Mouse (Mus musculus): ENCODE results near the gene Dlx5. TPM values are rescaled to one million over a fixed set of nuclear protein-coding genes. Genes with fewer than 3 reads are reported as not detected.

Dlx5 gene
- 1 to 10 TPM in 1 of 2 experiments, under 1 TPM in 1; 0.31 to 1.2 TPM for total RNA-seq (2021)
- long read RNA-seq, experiment 1: 0 reads
- long read RNA-seq, experiment 2, partial matches to known transcripts: 0 of 1 reads
- long read RNA-seq, experiment 2, other reads (novel, unspliced or antisense): 0 of 1 reads

DNA sequence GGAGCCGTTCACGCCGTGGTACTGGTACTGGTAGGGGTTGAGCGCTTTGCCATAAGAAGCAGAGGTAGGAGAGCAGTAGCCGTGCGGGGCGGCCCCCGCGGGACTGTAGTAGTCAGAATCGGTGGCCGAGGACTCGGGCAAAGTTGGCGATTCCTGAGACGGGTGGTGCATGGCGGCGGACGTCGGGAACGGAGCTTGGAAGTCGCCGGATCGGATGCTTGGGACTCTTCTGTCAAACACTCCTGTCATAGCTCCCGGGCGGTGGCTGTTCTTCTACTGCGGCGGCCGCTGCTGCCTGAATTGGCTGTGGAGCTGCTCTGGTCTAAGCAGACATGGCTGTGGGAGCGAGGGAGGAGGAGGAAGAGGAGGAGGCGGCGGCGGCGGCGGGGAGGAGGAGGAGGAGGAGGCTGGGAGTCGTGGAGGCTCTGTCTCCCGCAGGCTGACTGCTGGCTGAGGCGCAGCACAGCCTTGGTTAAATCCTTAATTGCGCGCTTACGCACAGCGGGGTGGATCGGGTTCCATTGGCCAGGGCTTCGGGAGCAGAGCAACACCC, at the start of gene Dlx5:
Gene Dlx5, minus strand, starts transcription at position 448 of the 553 bp plus-strand sequence.
- no peak for DNase-seq (ENCODE audit: low spot score in 2 of 2)

DNA sequence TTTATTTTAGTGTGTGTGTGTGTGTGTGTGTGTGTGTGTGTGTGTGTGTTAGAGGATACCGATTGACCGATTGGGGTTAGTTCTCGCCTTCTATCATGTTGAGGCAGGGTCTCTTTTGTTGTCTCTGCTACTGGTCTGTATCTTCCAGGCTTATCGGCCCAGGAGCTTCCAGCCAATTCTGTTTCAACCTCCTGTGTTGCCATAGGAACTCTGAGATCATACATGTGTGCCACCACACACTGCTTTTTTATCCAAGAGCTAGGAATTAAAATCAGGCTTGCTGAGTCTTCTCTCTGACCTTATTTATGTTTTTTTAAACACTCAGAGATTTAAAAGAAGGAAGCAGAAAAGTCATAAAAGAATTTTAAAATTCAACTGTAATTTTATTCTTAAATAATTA, 49.6 kb upstream of the Dlx5 start:
- no peak for DNase-seq (ENCODE audit: low spot score in 2 of 2)

DNA sequence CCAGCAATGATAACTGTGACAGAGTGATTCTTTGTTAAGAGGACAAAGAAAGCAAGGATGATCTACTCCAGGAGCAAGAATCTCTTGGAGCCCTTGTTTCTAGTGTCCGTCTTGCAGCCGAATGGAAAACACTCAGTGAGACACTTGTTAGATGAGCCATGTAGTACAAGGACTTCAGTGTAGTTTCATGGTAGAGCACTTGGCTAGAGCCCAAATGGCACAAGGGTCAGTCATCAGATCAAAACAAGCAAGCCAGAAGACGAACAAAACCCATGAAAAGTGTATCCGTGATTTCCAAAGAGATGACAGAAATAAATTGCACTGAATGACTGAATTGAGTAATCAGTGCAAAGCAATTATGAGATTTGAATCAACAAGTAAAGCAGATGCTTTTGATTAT, 48.9 kb upstream of the Dlx5 start:
- no peak for DNase-seq (ENCODE audit: low spot score in 2 of 2)

DNA sequence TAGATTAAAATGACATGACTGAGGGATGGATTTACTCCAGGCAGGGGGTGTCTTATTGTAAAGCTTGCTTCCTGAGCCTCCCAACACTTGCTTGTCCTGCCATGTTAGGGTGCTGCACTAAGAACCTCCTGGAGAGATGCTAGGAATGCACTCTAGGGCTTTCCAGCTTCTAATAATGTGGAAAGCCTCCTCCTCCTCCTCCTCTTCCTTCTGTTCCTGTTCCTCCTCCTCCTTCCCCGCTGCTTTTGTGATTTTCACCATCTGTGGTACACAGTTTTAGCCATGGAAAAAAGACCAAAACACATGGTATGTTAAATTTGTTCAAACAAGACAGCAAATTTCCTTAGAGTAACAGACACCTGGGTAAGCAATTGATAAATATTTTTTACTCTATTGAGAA, 43.4 kb upstream of the Dlx5 start:
- no peak for DNase-seq (ENCODE audit: low spot score in 2 of 2)

DNA sequence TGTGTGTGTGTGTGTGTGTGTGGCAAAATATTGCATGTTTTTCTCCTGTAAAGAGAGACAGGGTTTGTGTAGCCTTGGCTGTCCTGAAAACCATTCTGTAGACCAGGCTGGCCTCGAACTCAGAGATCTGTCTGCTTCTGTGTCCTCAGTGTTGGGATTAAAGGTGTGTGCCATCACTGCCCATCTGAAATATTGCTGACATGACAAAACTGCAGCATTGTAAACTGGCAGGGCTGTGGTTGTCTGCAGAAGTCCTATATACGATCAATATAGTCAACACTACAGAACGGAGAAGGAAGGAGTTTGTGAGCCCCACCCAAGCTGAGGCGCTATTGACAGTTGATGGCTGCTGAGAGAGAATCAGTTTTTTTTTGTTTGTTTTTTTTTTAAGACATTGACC, 35.4 kb upstream of the Dlx5 start:
- no peak for DNase-seq (ENCODE audit: low spot score in 2 of 2)

DNA sequence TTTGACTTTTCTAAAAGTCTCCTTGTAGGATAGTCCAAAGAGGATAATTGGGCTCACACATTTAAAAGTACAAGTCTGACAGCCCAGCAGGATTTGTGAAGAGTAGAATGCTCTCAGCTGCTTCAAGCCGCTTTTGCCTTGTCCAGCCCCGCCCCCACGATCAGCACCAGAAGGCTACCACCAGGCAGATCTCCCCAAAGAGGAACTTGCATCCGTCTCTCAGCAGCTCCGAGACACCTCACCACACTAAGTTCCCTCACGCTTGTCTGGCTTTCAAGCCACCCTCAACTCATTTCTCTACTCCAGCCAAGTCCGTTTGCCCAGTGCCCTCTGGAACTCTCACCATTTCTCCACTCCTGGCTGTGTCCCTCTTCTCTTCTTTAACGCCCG, 33.6 kb upstream of the Dlx5 start:
- no peak for DNase-seq (ENCODE audit: low spot score in 2 of 2)

DNA sequence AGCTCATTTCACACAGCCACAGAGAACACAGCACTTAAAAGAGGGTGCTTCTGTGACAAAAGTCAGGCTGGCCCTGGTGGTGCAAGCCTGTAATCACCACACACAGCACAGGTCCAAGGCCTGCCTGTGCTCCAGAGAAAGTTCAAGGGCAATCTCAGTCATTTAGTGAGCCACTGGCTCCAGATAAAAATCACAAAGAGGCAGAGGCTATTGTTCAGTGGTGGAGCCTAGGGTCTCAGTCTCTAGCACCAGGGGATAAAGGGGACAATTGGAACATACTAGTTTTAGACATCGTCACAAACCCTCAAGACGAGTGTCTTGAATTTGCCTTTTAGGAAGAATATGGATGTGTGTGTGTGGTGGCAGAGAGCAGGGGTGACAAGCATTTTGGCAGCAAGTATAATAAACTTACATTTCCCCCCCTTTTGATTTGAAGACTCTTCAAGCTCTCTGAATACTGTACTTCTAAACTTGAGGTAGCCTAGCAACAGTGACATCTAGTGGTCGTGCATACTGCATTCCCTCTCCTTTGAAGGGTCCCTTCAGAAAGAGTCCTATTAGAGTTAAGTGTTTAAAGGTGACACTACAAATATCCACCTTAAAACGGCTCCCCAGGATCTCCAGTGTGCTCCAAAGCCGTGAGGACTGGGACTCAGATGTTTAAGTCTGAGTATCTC, 33.1 kb upstream of the Dlx5 start:
- DNase-seq (ENCODE audit: low spot score in 2 of 2): no peak

DNA sequence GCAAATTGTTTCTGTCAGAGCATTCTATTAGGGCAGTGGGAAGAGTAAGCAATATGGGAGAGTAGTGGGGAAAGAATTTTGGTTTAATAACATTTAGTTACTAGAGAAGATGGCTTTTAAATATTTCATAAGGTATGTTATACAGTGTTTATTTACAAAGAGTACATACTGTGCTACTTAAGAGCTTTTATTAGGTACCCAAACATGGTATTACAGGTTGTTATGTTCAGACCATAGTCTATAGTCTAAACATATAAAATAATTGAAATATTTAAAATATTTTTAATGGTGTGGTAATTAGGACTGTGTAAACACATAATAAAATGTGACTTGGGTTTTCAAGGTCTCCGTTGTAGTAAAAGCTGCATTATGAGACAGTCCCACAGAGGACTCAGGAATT, 32.4 kb upstream of the Dlx5 start:
- DNase-seq (ENCODE audit: low spot score in 2 of 2): no peak

DNA sequence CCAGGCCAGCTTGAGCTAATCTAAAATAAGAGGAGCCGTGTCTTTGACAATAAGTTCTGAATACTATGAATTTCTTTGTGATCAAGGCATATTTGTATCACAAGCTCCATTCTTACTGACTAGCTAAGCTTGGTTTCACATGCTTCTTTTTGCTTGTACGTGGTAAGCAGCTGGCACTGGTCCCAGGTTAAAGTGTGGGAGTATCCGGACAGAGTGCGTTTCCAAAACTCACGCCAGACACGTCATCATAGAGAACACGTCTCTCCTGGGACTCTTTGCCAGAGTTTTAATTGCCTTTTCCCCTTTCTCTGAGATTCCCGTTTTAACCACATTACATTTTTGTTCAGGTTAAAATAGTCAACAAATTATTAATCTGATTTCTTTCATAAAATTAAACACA, 27.7 kb upstream of the Dlx5 start:
- no peak for DNase-seq (ENCODE audit: low spot score in 2 of 2)

DNA sequence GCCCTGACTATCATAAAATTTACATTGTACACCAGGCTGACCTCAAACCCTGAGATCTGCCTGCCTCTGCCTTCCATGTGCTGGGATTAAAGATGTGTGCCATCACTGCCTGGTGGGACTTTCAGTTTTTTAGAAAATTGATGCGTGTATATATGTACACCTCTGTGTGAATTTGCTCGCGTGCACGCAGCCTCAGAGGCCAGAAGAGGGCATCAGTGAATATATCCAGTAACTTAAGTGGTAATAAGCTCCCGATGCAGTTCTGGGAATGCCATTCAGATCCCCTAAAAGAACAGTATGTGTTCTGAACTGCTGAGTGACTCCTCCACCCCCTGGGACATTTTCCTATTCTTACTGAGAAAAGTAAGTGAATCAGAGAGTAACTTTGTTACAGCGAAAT, 8.2 kb upstream of the Dlx5 start:
- no peak for DNase-seq (ENCODE audit: low spot score in 2 of 2)

DNA sequence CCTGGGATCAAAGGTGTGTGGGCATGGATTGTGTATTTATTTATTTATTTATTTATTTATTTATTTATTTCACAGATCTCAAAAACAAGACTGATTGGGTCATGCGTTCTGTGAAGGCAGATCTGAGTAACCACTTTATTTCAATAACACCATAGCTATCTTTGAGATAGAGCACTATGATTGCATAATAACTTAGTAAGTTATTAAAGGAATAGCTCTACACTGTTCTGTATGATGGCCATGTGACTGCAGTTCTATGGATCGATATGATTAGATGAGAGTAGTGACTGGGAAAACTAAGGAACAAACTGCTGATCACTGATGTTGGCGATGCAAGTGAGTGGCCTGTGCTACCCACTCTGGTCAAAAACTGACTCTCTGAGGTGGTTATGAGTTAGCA, 4.3 kb upstream of the Dlx5 start:
- no peak for DNase-seq (ENCODE audit: low spot score in 2 of 2)

DNA sequence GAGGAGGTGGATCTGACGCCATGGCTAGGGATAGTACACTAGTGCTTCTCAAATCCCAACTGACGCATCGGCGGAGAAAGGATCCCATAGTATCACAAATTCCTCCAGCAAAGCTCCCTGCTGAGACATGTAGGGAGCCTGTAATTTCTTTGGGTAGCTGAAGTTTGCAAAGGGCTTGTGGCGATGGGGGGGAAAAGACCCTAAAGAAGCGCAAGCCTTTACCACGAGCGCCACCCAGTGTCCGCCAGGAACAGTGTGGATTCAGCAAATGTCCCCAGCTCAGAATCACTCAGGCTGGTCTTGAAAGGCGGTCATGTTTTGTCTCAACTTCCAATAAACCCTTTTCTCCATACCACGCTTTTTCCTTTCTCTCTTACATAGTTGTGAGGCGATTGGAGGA, 3.0 kb upstream of the Dlx5 start:
- no peak for DNase-seq (ENCODE audit: low spot score in 2 of 2)

DNA sequence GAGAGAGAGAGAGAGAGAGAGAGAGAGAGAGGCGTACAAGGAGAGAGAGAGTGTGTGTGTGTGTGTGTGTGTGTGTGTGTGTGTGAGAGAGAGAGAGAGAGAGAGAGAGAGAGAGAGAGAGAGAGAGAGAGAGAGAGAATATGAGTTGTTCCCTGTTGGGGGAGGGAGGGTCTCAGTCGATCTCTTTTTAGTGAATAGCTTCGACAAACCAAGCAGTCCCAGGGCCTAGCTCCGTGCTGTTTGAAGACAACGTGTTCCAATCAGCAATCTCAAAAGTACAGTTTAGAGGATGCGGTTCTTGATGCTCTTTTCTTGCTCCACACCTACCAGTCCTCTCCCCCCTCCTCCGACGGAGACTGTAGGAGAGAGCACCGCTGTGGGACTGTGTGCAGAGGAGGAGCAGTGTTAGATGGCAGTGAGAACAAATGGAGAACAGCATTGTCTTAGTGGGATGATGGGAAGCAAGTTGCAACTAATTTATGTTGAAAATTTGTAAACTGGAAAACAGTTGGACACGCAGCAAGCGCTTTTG, 447 bp upstream of the Dlx5 start:
- DNase-seq (ENCODE audit: low spot score in 2 of 2): no peak

DNA sequence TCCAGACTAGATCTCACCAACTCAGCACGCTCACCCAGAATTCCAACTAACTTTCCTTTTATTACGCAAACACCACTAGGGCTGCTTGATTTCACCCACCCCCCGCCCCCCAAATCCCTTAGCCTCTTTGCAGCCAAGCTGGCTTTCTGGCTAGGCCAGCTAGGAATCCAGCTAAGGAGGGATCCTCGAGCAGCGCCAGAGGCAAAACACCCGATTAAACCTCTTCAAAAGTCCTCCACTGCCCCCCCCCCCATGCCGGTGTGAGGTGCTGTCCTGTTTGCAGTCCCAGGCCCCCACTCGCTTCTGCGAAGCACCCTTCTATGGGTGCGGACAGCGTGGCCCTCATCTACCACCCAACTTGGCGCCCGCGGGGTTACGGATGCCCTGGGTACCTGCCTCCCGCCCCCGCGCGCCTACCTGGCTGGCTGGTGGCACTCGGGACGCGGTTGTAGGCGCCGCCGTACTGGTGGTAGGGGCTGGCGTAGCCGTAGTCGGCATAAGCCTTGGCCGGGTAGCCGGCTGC, 709 bp downstream of the Dlx5 start:
- DNase-seq (ENCODE audit: low spot score in 2 of 2): no peak

DNA sequence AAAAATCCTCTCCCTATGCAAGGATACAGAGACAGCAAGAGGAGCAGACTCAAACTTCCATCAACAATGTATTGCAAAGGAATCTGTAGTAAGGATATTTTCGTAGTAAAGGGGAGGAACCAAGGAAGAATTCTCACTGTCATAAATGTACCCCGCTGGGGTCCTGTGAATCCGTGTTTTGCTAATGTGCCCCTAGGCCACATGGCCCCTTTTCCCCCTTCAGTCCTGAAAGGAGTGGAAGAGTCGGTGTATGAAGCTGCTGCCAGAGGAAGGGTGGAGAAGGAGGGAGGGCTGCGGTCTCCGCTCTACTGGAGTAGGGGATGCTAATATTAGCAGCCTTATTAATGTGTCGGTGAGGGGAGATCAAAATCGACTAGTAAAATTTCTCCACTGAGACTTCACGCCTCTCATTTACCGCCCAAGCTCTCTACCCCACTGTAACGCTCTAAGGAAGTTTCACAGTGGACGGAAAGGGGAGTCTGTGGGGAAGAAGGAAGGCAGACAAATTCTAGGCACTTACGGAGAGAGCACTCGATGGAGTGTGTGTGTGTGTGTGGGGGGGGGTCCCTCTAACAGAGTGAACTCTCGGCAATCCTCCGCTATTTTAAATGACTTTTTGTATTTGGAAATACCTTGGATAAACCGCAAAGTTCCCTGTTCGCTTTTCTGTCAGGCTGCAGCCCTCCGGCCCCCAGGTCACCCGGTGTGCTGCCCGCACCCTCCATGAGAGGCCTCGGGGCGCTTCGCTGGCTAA, 1.3 kb downstream of the Dlx5 start:
- DNase-seq (ENCODE audit: low spot score in 2 of 2): no peak

DNA sequence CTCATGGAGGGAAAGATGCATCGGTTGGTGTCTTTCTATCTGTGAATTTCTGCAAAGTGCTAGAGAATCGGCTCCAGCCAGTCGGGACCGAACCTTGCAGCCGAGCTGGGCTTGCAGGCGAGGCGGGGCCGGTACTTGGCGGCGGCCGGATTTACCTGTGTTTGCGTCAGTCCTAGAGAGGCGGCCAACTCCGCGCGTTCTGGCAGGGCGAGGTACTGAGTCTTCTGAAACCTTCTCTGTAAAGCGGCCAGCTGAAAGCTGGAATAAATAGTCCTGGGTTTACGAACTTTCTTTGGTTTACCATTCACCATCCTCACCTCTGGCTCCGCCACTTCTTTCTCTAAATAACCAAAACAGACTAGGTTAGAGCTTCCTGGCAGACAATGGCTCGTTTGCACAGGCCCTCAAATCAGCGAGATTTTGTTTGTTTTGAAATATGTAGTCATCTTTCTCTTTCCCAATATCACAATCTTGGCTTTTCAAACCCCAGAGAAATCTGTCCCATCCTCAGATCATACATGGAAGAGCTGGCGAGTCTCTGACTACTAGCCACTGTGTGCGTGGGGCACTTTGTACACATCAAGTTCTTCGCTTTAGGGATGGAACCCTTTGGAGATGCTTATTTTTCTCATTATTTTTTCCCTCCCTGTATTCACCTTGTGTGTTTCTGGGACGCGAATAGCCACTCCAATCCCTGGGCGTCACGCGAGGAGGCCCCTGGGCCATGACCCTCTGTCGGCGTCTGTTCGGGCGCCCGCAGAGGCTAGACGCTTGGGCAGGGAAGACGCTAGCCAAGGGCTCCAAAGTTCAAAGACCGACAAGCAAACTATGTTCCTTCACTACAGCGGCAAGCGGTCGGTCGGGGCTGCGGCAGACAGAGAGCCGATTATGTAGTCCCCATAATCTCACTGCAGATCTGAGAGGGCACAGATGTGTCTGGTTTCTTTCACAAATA, 2.2 kb downstream of the Dlx5 start:
- no peak for DNase-seq (ENCODE audit: low spot score in 2 of 2)

DNA sequence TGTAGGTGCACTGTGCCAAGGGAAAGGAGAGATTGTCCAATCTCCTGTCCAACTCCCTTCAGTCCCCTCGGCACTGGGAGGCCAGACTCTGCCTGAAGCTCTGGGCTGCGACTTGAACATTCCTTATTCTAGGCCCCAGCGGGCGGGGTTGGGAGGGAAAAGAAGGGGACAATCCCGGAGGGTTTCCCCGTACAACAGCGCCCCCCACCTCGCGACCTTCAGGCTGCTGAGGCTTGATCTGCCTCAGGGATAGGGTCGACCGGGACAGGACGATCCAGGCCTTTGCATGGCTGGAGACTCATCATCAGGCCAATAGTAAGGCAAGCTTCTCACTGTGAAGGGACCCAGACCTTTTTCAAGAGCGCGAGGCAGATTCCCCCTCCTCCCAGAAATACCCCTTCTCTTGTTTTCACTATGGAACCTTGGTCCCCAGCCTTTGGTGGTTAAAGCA, 3.0 kb downstream of the Dlx5 start:
- no peak for DNase-seq (ENCODE audit: low spot score in 2 of 2)

DNA sequence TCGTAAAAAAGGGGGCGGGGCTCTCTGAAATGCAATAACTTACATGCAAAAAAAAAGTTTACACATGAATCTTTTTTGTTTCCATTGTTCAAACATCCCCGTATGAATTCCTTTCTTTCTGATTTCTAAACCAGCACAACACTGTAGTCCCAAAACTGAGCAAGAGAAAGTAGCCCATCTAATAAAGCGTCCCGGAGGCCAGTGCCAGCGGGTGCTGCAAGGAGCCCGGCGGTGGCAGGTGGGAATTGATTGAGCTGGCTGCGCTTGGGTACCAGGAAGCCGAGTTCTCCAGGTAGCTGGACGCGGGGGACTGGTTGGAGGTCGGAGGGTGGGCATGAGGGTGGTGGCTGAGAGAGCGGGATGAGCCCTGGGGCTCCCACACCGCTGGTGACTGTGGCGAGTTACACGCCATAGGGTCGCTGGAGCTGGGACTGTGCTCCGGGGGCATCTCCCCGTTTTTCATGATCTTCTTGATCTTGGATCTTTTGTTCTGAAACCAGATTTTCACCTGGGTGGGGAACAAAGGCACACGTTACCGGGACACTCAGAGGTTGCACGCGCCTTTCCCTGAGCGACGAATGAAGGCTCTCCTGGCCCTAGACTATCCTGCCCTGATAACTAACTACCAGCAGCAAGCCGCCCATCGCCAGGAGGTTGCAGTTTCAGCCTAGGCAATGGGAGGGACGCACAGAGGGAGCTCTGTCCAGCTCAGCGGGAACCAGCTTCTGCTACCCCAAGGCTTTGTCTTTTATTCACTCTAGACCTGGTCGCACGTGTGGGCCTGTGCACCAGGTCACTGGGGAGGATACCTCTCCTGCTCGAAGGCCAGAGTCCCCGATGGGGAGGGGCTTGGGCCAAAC, 3.7 kb downstream of the Dlx5 start:
- no peak for DNase-seq (ENCODE audit: low spot score in 2 of 2)

DNA sequence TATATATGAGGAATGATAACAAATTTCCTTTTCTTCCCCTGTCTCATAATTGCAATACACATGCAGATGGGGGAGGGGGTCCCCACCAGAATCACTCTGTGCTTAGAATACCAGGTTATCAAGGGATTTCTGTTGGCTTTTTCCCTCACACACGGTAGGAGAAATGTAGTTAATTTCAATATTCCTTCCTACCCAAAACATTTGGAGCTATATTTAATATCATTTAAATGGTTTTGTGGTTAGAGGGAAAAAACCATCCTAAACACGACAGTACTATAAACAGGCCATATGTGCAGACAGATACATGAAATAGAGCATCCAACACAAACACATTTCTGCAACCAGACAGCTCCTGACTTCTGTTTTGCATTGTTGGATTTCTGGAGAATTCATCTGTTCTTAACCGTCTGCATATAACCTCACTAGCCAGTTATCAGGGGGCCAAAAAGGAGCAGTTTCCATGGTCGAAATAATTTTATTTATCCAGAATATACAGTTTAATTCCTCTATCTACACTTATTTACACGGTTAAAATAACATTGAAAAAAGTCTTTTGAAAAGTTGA, 4.5 kb downstream of the Dlx5 start:
- no peak for DNase-seq (ENCODE audit: low spot score in 2 of 2)
